Mouse (Mus musculus) gastrocnemius, adult 8-10 months (tissue): Measurements from ENCODE around the gene Pou2f3. TPM values are rescaled to one million over a fixed set of nuclear protein-coding genes. Genes with fewer than 3 reads are reported as not detected.
"Not testable (repeated sequence)": the region's sequence is repeated elsewhere in the genome, so short reads cannot be mapped to it uniquely, and the experiment has no call there.

Source experiments
- DNase-seq, 2 experiments: peaks; one replicate each; pipeline ENCODE4 v3.0.0; 2022; ENCODE audit warnings: low spot score in 2 of 2
- total RNA-seq, 4 experiments: library from RNA; stranded (reverse); gene quantifications; 2 replicates each; pipeline ENCODE4 v1.2.4; 2022

Pou2f3 gene
- total RNA-seq, 4 experiments from 2014 or later: not detected

DNA sequence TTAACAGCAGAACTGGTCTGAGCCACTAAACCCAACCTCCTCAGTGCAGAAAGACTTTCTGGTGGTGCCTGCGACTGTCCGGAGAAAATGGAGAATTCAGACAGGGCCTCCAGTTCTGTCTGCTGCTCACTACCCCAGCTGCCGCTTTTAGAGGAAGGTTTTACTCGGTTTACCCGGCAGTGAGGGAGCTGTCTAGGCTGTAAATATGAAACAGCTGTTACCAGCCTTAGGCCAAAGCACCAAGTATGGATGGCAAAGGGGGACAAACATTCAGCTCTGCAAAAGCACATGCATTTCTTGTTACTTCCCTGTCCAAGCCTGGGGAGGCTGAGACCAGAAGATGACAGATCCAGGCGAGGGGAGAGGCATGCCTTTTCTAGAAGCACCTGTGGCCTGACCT lies 43.8 kb downstream of the Pou2f3 start:
- DNase-seq: no peak

GRCm38 (mm10) chr9:43155960-43156359 lies 54.2 kb downstream of the Pou2f3 start:
- DNase-seq: no peak

- no peak for DNase-seq
Observed at GRCm38 (mm10) chr9:43151779-43152178, 58.4 kb downstream of the Pou2f3 start.

DNA sequence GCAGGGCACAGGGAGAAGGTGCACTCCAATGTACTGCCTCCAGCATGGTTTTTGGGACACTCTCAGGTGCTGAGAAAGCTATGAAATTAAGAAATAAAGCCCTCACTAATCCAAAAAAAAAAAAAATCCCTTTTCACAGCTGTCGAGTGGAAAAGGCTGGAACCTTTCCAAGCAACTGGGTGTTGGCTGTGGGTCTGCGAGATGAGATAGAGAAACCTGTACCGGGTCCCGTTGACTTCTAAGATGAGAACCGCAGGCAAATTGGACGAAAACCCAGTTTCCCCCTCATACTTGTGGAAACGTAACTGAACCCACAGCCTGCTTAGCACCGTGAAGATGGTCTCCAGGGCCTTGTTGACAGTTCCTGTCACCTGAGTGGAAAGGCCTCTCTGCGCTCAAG lies 59.2 kb downstream of the Pou2f3 start:
- DNase-seq: no peak

- no peak for DNase-seq
Observed at GRCm38 (mm10) chr9:43150075-43150474, 60.1 kb downstream of the Pou2f3 start.

DNA sequence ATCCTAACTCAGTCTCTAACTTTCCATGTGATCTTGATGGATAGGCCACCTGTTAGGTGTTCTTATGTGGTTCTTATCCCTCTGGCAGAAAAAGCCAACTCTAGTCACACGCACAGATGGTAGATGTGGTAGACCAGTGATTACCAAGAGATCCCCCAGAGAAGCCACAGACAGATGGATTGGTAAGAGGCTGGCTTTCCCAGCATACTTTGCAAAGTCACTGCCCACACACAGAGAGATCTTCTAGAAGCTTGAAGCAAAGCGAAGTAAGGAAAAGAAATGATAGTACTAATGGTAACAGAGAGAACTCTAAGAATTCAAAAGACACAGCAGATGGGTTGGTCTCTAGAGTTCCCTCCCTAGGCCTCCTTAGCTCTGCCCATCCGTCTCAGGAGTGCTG lies 60.7 kb downstream of the Pou2f3 start:
- no peak for DNase-seq

- no peak for DNase-seq
Observed at GRCm38 (mm10) chr9:43145196-43145595, 65.0 kb downstream of the Pou2f3 start.

GRCm38 (mm10) chr9:43144206-43144810 lies 65.9 kb downstream of the Pou2f3 start:
- no peak for DNase-seq

GRCm38 (mm10) chr9:43141839-43142238 lies 68.3 kb downstream of the Pou2f3 start:
- DNase-seq: peak; percentile 40 to 47

DNA sequence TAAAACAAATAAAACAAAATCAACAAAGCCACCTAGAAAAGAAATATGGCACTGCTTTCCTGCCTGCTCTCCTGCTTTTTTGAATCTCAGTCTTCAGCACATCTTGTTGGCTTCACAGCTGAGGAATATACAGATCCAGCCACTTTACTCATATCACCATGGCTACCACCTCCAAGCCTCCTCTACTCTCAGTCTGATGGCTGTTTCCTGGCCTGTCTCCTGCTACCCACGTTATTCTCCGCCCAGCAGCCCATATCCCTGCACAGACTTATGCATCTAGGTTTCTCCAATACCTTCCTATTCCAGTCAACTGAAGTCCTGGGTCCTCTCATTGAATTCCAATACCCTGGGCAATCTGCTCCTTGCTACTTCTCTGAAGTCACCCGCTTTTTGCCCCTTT lies 76.6 kb downstream of the Pou2f3 start:
- no peak for DNase-seq

DNA sequence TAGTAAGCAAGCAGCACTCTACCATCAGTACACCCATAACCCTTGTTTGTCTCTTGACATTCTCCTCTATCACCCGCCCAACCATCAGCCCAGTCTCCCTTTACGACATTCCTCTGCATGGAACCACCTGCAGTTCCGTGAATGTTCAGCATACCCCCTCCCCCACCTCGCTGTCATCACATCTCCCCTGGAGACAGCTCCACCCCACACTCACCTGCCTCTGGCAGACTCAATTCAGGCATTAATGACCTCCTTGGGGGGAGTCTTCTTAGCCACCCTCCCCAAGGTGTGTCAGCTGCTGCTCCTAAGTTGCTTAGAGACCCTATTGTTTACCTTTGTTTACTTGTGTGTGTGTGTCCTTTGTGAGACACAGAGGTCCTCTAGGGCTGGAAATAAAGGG lies 77.8 kb downstream of the Pou2f3 start:
- DNase-seq: no peak

- DNase-seq: no peak
Observed at GRCm38 (mm10) chr9:43131940-43132339, 78.2 kb downstream of the Pou2f3 start.

GRCm38 (mm10) chr9:43130684-43131083 lies 79.5 kb downstream of the Pou2f3 start:
- DNase-seq: no peak

DNA sequence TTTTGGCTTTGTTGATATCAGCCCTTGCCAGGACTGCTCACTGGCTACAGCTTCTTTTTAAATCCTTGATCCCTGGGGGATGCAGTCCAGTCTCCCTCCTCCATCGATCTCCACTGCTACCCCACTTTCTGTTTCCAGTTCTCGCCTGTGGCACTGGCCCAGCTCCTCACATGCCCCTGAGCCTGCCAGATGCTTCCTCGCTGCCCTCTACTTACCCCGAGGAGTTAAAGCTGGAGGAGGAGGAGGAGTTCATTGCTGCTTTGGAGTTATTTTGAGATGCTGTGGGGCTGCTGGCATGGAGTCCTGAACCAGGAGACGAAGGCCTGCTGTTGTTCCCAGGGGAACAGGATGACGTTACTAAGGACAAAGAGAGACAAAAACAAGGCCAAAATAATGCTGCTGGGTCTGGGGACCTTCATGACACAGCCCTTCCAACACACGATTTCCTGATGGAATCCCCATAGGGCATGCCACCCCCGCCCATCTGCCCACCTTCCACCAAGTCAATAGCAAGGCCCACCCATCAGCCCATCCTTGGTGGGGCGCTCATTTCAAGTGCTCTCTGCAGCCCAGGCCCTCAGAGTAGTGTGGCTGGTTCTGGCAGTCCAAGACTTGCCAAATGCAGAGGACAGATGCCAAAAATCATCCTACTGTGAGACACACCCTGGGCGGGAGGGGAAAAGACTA lies 82.9 kb downstream of the Pou2f3 start:
- DNase-seq: peak; percentile 59 to 68

- DNase-seq: no peak
Observed at GRCm38 (mm10) chr9:43122379-43122778, 87.8 kb downstream of the Pou2f3 start.

DNA sequence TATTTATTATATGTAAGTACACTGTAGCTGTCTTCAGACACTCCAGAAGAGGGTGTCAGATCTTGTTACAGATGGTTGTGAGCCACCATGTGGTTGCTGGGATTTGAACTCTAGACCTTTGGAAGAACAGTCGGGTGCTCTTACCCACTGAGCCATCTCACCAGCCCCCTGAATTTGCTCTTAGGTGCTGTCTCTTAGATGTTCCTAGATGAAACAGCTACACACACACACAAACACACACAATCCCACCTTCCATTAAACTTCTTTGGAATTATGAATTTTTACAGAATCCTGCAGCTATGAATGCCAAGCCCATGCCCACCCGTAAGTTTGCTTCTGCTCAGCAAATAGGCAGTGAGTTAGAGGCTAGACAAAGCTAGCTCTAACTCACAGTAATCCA lies 88.2 kb downstream of the Pou2f3 start:
- not testable (repeated sequence) for DNase-seq

- DNase-seq: no peak
Observed at GRCm38 (mm10) chr9:43116997-43117336, 93.2 kb downstream of the Pou2f3 start.

- peak; percentile 36 to 38 for DNase-seq
Observed at GRCm38 (mm10) chr9:43116134-43116996, 93.8 kb downstream of the Pou2f3 start, which contains the start of gene Tmem136. Gene Tmem136 (minus strand): TSS chr9:43116570.

DNA sequence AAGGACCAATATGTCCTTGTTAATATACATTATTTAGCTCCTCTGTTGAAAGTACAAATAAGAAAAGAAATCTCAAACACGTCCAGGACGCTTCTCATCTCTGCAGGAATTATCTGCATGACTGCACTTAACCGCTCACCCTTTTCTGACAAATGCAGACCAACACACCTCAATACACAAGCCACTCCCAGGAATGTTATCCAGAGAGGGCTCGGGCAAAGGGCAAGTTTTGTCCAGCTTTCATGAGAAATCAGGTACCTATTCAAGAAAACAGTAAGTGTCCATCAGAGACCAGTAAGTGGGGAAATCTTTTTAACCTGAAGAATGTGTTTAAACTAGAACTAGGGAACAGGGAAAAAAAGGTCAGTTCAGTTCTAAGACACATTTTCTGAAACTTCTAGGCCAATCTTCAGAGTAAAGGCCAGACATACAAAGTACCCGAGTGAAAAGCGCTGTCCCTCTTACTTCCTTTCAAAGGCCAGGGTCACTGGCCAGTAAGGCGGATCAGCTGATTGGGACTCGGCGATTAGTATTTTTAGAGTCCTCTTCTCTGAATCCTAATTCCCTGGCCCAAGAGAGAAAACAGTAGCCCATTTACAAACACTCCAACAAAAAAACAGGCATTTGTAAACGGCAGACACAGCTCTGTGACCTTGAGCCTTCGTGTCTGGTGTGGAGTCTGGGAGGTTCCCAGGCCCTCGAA lies 94.6 kb downstream of the Pou2f3 start:
- DNase-seq: no peak

GRCm38 (mm10) chr9:43114833-43115232 lies 95.3 kb downstream of the Pou2f3 start:
- DNase-seq: no peak

GRCm38 (mm10) chr9:43110286-43110980 lies 99.7 kb downstream of the Pou2f3 start:
- DNase-seq: no peak
